Mouse (Mus musculus): ENCODE results near the gene Smoc1.

- TF ChIP-seq POLR2A (IDR thresholded peaks at IDR 0.05; ENCODE audit: insufficient read length, low read depth): no peak
- TF ChIP-seq E2F4 (IDR thresholded peaks at IDR 0.05; ENCODE audit: insufficient read depth): no peak
- no peak for TF ChIP-seq TCF12 (IDR thresholded peaks at IDR 0.05; ENCODE audit: insufficient read depth, poor library complexity, severe bottlenecking)
- no peak for TF ChIP-seq USF1 (IDR thresholded peaks at IDR 0.05; ENCODE audit: low read depth)
These were observed 20.3 kb downstream of the Smoc1 start for GRCm38 (mm10) chr12:81046926-81047325.
